Mouse (Mus musculus) small intestine, adult 2 months (tissue): Measurements from ENCODE around the gene Ufd1. TPM values are rescaled to one million over a fixed set of nuclear protein-coding genes. Genes with fewer than 3 reads are reported as not detected.
A peak's percentile ranks its signal among the peaks of the same experiment; 100 is the strongest.

Source experiments
- H3K27ac ChIP-seq: fragments of 200-500 bp; 2 replicates; pipeline ENCODE4 v1.5.1; 2012; ENCODE audit warnings: low read depth, low read length, control low read depth, inconsistent platforms; ENCODE audit not compliant: insufficient read depth
- H3K27me3 ChIP-seq: fragments of 200-500 bp; 2 replicates; pipeline ENCODE4 v1.6.1; 2012; ENCODE audit warnings: mild to moderate bottlenecking, moderate library complexity, low read length, inconsistent platforms; ENCODE audit not compliant: control insufficient read depth, insufficient read depth
- H3K36me3 ChIP-seq: fragments of 200-500 bp; 2 replicates; pipeline ENCODE4 v1.6.1; 2012; ENCODE audit warnings: mild to moderate bottlenecking, low read length, control low read depth, inconsistent platforms; ENCODE audit not compliant: control insufficient read depth, insufficient read depth
- H3K4me1 ChIP-seq: fragments of 200-500 bp; 2 replicates; pipeline ENCODE4 v1.6.1; 2012; ENCODE audit warnings: low read length, inconsistent platforms, mixed read lengths; ENCODE audit not compliant: control insufficient read depth, insufficient read depth, insufficient read length
- H3K4me3 ChIP-seq: fragments of 200-500 bp; 2 replicates; pipeline ENCODE4 v1.5.1; 2012; ENCODE audit warnings: low read depth, mild to moderate bottlenecking, control low read depth, inconsistent platforms, low read length, moderate library complexity
- CTCF ChIP-seq: fragments of 200-500 bp; IDR thresholded peaks from 2 replicates; pipeline ENCODE4 v1.5.1; 2012; ENCODE audit warnings: low read depth, mild to moderate bottlenecking, control low read depth, inconsistent platforms, low read length, moderate library complexity, mixed read lengths; ENCODE audit not compliant: insufficient replicate concordance, insufficient read length; ENCODE audit errors: extremely low read depth
- POLR2A ChIP-seq: fragments of 200-500 bp; IDR thresholded peaks from 2 replicates; pipeline ENCODE4 v1.6.1; 2012; ENCODE audit warnings: low read depth, mild to moderate bottlenecking, control low read depth, inconsistent platforms, low read length, moderate library complexity
- WGBS: fragments of 180-500 bp; shearing (Covaris S2); methylation state at CpG from one replicate; pipeline ENCODE4 v1.1.7; 2018; 5-methylcytosine and 5-hydroxymethylcytosine counted together
- polyA plus RNA-seq: library from polyadenylated mRNA; depleted of rRNA; stranded (reverse); fragments of >200 nt; gene quantifications from 2 replicates; pipeline ENCODE4 v1.2.3, GENCODE M21; 2012

Ufd1 gene
- polyA plus RNA-seq, 1 experiment, result 11.4 TPM

DNA sequence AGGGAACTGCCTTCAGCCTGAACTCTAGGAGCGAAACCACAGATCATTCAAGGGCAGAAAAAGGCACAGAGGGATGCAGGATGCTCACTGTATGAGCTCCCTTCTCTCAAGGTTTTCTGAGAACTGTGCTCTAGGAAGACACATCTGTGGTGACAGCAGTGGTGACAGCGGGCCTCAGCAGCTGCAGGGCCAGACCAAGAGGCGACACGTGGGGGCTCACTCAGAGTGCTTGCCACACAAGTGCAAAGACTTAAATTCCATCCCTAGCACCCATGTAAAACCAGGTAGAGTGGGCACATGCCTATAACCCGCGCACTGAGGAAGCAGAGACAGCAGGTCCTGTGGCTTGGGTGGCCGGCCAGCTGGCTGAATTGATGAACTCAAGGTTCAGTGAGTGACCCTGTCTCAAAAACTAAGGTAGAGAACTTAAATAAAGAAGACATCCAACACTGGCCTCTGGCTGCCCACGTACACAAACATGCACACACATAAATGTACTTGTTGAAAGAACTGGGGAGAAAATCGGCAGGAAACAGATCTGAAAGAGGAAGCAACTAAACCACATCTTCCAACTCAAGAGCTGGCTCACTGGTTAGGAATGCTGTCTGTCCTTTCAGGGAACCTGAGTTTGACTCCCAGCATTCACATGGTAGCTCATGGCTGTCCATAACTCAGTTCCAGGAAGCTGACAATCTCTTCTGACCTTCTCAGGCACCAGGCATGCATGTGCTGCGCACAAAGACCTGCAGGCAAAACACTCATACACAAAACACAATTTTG lies 22.8 kb upstream of the Ufd1 start:
- H3K36me3 ChIP-seq, result peaks cover 7% of the 10 kb centered on the region

DNA sequence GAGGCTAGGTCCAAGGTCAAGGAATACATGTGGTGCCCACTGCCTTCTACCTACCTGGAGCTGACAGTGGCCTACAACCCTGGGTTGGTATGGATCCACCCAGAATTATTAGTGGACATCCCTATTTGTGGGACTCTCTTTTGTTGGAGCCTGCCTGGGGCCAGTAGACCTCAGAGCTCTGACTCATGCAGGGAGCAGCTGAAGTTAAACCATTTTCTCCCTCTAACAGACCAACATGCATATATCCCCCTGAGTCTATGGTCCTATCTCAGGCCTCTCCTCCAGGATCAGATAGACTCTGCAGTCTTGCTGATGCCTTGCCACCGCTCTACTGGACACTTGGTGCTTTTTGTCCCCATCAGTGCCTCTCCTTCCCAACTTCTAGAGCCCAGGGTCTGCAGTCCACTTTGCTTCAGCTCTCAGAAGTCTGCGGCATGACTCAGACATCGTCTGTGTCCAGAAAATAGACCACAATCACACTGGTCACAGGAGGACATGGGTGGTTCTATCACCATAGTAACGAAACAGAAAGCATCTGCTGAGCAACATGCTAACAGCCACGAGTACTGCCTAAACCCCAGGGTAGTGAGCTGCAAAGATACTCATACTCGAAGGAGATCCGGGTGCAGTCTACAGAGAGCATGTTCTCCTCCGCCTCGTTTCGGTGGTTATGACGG lies 16.2 kb upstream of the Ufd1 start:
- Histone ChIP-seq H3K27ac (no peak overlapping the region), H3K27me3 (no peaks in the 10 kb centered on the region), H3K4me1 (no peaks in the 10 kb centered on the region), H3K36me3 (peaks cover 12% of the 10 kb centered on the region), H3K4me3 (no peak overlapping the region)
- TF ChIP-seq CTCF, result no peak
- TF ChIP-seq POLR2A, result no peak
- 89% methylated on average over 11 of the region's 11 CpGs for WGBS

More for the DNA sequence above, 22.8 kb upstream of the Ufd1 start:
- Histone ChIP-seq H3K27ac (no peak overlapping the region), H3K4me3 (no peak overlapping the region), H3K27me3 (no peaks in the 10 kb centered on the region), H3K4me1 (no peaks in the 10 kb centered on the region)
- TF ChIP-seq POLR2A, result no peak
- no peak for TF ChIP-seq CTCF
- 85% methylated on average over 10 of the region's 10 CpGs for WGBS

DNA sequence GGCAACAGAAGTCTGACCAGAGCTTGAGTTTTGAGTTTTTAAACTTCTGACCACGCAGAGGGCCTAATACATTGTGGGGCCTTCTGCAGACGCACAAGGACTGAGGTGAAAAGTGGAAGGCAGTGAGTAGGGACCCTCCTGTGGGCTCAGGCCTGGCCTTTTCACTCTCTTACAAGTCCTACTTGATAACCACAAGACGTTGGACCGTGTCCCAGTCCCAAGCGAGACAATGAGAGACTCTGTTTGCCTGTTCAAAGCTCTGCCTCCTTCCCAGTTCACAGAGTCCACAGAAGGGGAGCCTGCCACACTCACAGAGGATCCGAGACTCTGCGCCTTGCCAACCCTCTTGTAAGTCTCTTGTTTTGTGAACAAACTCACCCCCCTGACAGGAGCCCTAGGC lies 14.9 kb upstream of the Ufd1 start:
- 79% methylated on average over 7 of the region's 7 CpGs for WGBS
- H3K36me3 ChIP-seq, result peaks cover 14% of the 10 kb centered on the region
- H3K4me1 ChIP-seq, result no peaks in the 10 kb centered on the region
- H3K27ac ChIP-seq, result no peak overlapping the region
- H3K27me3 ChIP-seq, result no peaks in the 10 kb centered on the region
- no peak for TF ChIP-seq CTCF
- no peak overlapping the region for H3K4me3 ChIP-seq

DNA sequence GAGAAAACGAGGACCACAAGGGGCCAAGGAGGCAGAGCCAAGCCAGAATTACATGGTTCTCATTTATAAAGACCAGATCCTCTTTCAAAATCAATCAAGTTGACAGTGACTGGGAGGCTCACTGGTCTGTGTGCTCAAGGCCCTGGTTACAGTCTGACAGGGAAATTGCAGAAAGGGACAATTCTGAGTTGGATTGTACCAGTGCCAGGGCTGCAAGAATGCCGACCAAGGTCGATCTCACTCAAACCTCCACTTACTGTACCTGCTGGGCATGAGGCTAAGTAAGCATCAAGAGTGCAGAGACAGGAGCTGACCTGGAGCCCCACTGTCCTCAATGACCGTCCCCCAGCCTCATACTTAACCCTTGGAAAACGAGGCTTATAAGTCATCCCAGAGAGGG lies 13.4 kb upstream of the Ufd1 start:
- Histone ChIP-seq H3K4me1 (no peaks in the 10 kb centered on the region), H3K27me3 (no peaks in the 10 kb centered on the region), H3K4me3 (no peak overlapping the region), H3K27ac (no peak overlapping the region), H3K36me3 (peaks cover 14% of the 10 kb centered on the region)
- no peak for TF ChIP-seq CTCF
- TF ChIP-seq POLR2A, result no peak
- 90% methylated on average over 5 of the region's 5 CpGs for WGBS

GRCm38 (mm10) chr16:18798841-18799240 lies 12.7 kb upstream of the Ufd1 start:
- TF ChIP-seq CTCF, result peak; percentile 56; the same call in 1 of the 2 replicates
- no peak for TF ChIP-seq POLR2A
- peaks cover 14% of the 10 kb centered on the region for H3K36me3 ChIP-seq
- no peak overlapping the region for H3K27ac ChIP-seq
- H3K27me3 ChIP-seq, result no peaks in the 10 kb centered on the region
- WGBS, result 82% methylated on average over 2 of the region's 2 CpGs
- H3K4me1 ChIP-seq, result no peaks in the 10 kb centered on the region
- no peak overlapping the region for H3K4me3 ChIP-seq

DNA sequence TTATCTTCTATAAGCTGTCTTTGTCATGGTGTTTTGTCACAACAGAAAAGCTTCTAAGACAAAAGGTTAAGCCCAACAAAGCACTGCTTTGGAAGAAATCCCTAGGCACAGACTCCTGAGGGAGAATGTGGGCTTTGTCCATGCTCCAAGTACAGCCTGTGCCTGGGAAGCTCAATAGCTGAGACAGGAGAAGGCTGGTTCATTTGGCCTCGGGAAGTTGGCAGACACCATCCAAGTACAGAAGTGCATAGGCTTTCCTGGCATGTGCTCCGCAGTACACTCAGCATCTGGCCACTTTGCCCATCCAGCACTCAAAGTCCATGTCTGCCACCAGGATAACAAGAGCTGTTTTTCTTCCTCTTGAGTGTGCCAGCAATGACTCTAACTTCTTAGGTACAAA lies 5.8 kb upstream of the Ufd1 start:
- WGBS, result 97% methylated on average over 2 of the region's 2 CpGs

GRCm38 (mm10) chr16:18809001-18809400 lies 2.6 kb upstream of the Ufd1 start:
- WGBS, result 87% methylated on average over 5 of the region's 5 CpGs

More for the DNA sequence above, 5.8 kb upstream of the Ufd1 start:
- Histone ChIP-seq H3K27ac (no peak overlapping the region), H3K36me3 (peaks cover 9% of the 10 kb centered on the region), H3K4me1 (no peaks in the 10 kb centered on the region), H3K4me3 (no peak overlapping the region), H3K27me3 (no peaks in the 10 kb centered on the region)
- TF ChIP-seq CTCF (no peak), POLR2A (no peak)

More at GRCm38 (mm10) chr16:18809001-18809400, 2.6 kb upstream of the Ufd1 start:
- no peak overlapping the region for H3K27ac ChIP-seq
- no peaks in the 10 kb centered on the region for H3K4me1 ChIP-seq
- H3K36me3 ChIP-seq, result peaks cover 6% of the 10 kb centered on the region; the same call in 1 of the 2 replicates
- no peak overlapping the region for H3K4me3 ChIP-seq
- no peak for TF ChIP-seq POLR2A
- no peaks in the 10 kb centered on the region for H3K27me3 ChIP-seq
